Mouse (Mus musculus) intestine, postnatal 0 days (tissue): ENCODE data around the gene Iffo1. TPM values are rescaled to one million over a fixed set of nuclear protein-coding genes. Genes with fewer than 3 reads are reported as not detected.
"Not testable (repeated sequence)": the region's sequence is repeated elsewhere in the genome, so short reads cannot be mapped to it uniquely, and the experiment has no call there.

Source experiments
- ATAC-seq: fragments of 200-750 bp; cut with Nextera tagmentation; 2 replicates; pipeline ENCODE4 v1.8.0; 2017; ENCODE audit warnings: mild to moderate bottlenecking, moderate TSS enrichment, moderate library complexity
- H3K27ac ChIP-seq: fragments of 300-500 bp; sonication (generic); 2 replicates; pipeline ENCODE4 v1.5.1; 2014; ENCODE audit warnings: mild to moderate bottlenecking, low read depth, low read length, moderate library complexity
- H3K27me3 ChIP-seq: fragments of 300-500 bp; sonication (generic); replicated peaks from 2 replicates; pipeline ENCODE4 v1.6.1; 2014; ENCODE audit warnings: low read length, mixed read lengths; ENCODE audit not compliant: control insufficient read depth, insufficient read depth
- H3K36me3 ChIP-seq: fragments of 300-500 bp; sonication (generic); 2 replicates; pipeline ENCODE4 v1.6.1; 2014; ENCODE audit warnings: mild to moderate bottlenecking, moderate library complexity; ENCODE audit not compliant: control insufficient read depth, insufficient read depth
- H3K4me1 ChIP-seq: fragments of 300-500 bp; sonication (generic); replicated peaks from 2 replicates; pipeline ENCODE4 v1.6.1; 2014; ENCODE audit warnings: antibody characterized with exemption, low read length, mixed read lengths; ENCODE audit not compliant: control insufficient read depth, insufficient read depth
- H3K4me2 ChIP-seq: fragments of 300-500 bp; sonication (generic); replicated peaks from 2 replicates; pipeline ENCODE4 v1.6.1; 2014; ENCODE audit warnings: low read depth, mild to moderate bottlenecking, moderate library complexity
- H3K4me3 ChIP-seq: fragments of 300-500 bp; sonication (generic); 2 replicates; pipeline ENCODE4 v1.5.1; 2014; ENCODE audit warnings: low read depth, low read length
- H3K9ac ChIP-seq: fragments of 300-500 bp; sonication (generic); 2 replicates; pipeline ENCODE4 v1.6.1; 2014; ENCODE audit warnings: mild to moderate bottlenecking, low read depth, low read length
- H3K9me3 ChIP-seq: fragments of 300-500 bp; sonication (generic); 2 replicates; pipeline ENCODE4 v1.6.1; 2016; ENCODE audit warnings: mixed run types; ENCODE audit not compliant: control insufficient read depth
- CTCF ChIP-seq: sonication (generic); IDR thresholded peaks from 2 replicates; pipeline ENCODE4 v1.5.1; 2016; ENCODE audit warnings: low read depth, mild to moderate bottlenecking, control low read depth, antibody characterized with exemption, moderate library complexity
- WGBS: fragments of 180-500 bp; shearing (Covaris S2); extraction: QIAGEN DNeasy Blood & Tissue Kit; methylation state at CpG from one replicate; pipeline ENCODE4 v1.1.7; 2014; 5-methylcytosine and 5-hydroxymethylcytosine counted together
- polyA plus RNA-seq: library from polyadenylated mRNA; unstranded; fragments of >200 nt; fragmentation: Nextera tagmentation; extraction: Ambion mirVana; gene quantifications from 2 replicates; pipeline ENCODE4 v1.2.1, GENCODE M21; 2015

Gene Iffo1
- polyA plus RNA-seq, 1 experiment from 2014 or later = 3.2 TPM

DNA sequence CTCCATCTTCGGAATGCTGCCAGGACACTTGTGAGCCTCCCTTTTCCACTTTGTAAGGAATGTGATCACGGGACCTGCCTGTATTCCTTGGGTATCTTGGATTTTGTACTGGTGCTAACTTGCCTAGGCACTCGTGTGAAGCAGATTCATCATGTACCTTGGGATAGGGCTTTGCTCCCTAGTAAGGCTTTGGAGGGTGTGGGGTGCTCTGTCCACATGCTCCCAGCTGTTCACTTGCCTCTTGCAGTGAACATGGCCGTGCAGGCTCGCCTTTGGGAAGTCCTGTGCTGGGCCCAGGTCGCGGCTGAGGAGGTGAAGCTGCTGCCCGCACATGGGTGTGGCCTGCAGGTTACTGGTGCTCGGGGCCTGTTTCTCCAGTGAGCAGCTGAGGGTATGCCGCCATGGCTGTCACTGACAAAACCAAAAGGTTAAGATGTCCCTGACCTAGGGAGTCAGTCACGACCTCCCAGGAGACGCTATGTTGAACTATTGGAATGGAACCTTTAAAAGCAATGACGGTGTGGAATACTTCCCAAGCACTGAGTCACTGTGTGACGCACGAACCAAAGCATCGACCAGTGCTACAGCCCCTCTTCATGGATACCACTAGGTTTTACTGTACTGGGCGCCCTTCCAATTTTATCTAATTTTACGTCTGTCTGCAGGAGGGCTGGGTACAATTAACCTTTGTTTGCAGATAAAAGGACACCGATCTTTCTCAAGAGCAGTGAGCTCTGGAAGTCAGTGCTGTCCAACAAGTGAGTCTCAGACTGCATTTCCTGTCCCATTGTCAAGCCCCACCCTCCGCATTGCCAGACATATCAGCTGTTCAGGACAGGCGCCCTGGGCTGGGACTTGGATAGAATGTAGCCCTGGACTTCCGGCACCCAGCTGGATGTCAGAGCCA lies 16.1 kb downstream of the Iffo1 start:
- Histone ChIP-seq H3K4me3 (no peak overlapping the region), H3K4me1 (peaks cover 3% of the 10 kb centered on the region; the same call in 1 of the 2 replicates), H3K9ac (no peak overlapping the region), H3K27me3 (no peaks in the 10 kb centered on the region), H3K9me3 (no peaks in the 10 kb centered on the region), H3K4me2 (0 out of 2 replicates have a peak overlapping the region, but pooled peaks have one; percentile 13), H3K27ac (peak overlapping the region; percentile 60), H3K36me3 (peaks cover 33% of the 10 kb centered on the region; the same call in 1 of the 2 replicates)
- WGBS = 14% methylated on average over 22 of the region's 22 CpGs
- ATAC-seq = peak; percentile 44
- 0 out of 2 replicates have a peak, but pooled peaks have one; percentile 5 for TF ChIP-seq CTCF

DNA sequence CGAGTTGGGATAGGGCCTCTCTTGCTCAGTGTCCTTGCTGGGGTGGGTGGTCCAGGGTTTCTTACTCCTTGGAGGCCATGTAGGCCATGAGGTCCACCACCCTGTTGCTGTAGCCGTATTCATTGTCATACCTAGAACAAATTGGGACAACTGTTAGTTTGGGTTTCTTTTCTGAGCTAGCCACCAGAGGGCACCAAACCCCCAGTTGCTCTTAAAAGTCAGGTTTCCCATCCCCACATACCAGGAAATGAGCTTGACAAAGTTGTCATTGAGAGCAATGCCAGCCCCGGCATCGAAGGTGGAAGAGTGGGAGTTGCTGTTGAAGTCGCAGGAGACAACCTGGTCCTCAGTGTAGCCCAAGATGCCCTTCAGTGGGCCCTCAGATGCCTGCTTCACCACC lies 16.9 kb downstream of the Iffo1 start:
- H3K9me3 ChIP-seq, H3K4me2 ChIP-seq, H3K4me1 ChIP-seq, ATAC-seq, H3K27ac ChIP-seq, H3K4me3 ChIP-seq, H3K9ac ChIP-seq, H3K27me3 ChIP-seq: not testable (repeated sequence)
- 11% methylated on average over 3 of the region's 5 CpGs for WGBS
- TF ChIP-seq CTCF = peak; percentile 75
- peaks cover 33% of the 10 kb centered on the region; the same call in 1 of the 2 replicates for H3K36me3 ChIP-seq

DNA sequence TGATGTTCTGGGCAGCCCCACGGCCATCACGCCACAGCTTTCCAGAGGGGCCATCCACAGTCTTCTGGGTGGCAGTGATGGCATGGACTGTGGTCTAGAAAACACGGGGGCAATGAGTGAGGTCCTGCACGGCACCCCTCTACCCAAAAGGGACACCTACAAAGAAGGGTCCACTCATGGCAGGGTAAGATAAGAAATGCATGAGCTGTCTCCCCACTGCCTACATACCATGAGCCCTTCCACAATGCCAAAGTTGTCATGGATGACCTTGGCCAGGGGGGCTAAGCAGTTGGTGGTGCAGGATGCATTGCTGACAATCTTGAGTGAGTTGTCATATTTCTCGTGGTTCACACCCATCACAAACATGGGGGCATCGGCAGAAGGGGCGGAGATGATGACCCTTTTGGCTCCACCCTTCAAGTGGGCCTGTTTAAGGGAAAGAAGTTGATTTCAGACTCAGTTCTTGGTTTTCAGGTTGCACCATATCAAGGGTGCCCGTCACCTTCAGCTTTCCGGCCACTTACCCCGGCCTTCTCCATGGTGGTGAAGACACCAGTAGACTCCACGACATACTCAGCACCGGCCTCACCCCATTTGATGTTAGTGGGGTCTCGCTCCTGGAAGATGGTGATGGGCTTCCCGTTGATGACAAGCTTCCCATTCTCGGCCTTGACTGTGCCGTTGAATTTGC lies 17.7 kb downstream of the Iffo1 start:
- WGBS = 62% methylated on average over 11 of the region's 16 CpGs
- not testable (repeated sequence) for H3K4me3 ChIP-seq, H3K9me3 ChIP-seq, H3K27me3 ChIP-seq, H3K27ac ChIP-seq, H3K9ac ChIP-seq, ATAC-seq
- Histone ChIP-seq H3K36me3 (peaks cover 37% of the 10 kb centered on the region; the same call in 1 of the 2 replicates), H3K4me1 (peaks cover 12% of the 10 kb centered on the region; the same call in 1 of the 2 replicates), H3K4me2 (peak overlapping the region; percentile 18; the same call in 1 of the 2 replicates)

DNA sequence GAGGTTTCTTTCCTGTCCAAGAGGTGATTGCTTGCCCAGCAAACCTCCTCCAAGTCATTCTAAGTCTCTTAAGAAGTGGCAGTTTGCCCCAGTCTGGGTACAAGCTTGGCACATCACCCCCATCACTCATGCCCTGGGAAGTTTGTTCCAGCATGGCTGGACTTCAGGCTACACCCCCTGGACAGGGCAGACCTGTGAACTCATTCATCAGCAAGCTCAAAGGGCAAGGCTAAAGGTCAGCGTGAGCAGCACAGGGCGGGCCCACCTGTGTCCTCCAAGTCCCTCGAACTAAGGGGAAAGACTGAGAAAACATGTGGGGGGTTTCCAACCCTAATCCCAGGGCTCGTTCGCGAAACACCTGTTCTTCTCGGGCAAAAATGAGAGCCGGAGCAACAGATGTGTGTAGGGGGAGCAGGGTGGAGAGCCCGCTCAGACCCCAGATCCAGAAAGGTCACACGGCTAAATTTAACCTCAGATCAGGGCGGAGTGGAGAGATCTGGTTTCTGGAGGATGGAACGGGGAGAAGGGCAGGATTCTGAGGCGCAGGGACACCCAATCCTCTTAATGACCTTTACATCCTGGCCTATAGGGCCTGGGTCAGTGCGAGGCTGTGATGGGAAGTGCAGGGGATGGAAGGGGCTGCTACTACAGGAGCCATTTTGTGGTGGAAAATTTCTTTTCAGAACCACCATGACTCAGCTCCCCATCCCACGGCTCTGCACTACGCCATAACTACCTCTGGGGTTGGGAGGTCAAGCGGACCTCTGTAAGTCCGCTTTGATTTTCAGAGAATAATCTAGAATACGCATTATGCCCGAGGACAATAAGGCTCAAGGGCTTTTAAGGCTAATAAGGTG lies 19.0 kb downstream of the Iffo1 start:
- TF ChIP-seq CTCF = no peak
- Histone ChIP-seq H3K9ac (peak overlapping the region; percentile 76), H3K36me3 (peaks cover 40% of the 10 kb centered on the region), H3K4me1 (peaks cover 12% of the 10 kb centered on the region; the same call in 1 of the 2 replicates), H3K9me3 (no peaks in the 10 kb centered on the region), H3K27me3 (no peaks in the 10 kb centered on the region), H3K27ac (peak overlapping the region; percentile 92), H3K4me2 (peak overlapping the region; percentile 92), H3K4me3 (peak overlapping the region; percentile 84)
- ATAC-seq = no peak; the same call in 1 of the 2 replicates
- 4% methylated on average over 20 of the region's 20 CpGs for WGBS

DNA sequence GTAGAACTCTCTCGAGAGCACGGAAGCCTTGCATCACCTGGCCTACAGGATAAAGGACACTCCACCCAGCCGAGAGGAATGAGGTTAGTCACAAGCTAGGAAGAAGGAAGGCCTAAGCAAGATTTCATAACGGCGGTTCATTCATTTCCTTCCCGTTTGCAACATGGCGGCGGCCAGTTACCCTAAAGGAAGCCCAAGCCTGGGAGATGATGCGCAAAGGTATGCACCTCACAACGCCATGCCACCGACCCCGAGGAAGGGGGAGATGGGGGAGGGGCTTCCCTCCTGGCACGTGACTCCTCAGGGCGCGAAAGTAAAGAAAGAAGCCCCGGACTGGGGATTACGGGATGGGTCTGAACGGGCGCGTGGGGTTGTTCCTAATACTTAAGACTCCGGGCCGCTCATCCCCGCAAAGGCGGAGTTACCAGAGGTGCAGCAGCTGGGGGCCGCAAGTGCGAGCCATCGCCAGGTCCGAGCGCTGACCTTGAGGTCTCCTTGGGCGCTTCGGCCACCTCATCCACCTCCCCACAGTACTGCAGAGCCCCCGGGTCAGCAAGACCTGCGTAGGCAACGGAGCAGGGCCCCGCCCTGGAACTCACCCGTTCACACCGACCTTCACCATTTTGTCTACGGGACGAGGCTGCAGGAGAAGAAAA lies 19.8 kb downstream of the Iffo1 start:
- peak overlapping the region; percentile 92 for H3K27ac ChIP-seq
- no peaks in the 10 kb centered on the region for H3K27me3 ChIP-seq
- H3K9me3 ChIP-seq = no peaks in the 10 kb centered on the region
- H3K36me3 ChIP-seq = peaks cover 40% of the 10 kb centered on the region
- H3K4me1 ChIP-seq = peaks cover 12% of the 10 kb centered on the region; the same call in 1 of the 2 replicates
- TF ChIP-seq CTCF = no peak
- peak overlapping the region; percentile 92 for H3K4me2 ChIP-seq
- peak; percentile 7; the same call in 1 of the 2 replicates for ATAC-seq
- peak overlapping the region; percentile 84 for H3K4me3 ChIP-seq
- peak overlapping the region; percentile 76 for H3K9ac ChIP-seq
- WGBS = under 1% methylated on average over 39 of the region's 39 CpGs
